Mouse (Mus musculus): ENCODE results near the gene Ubr7.
A peak's percentile ranks its signal among the peaks of the same experiment; 100 is the strongest.

Ubr7 gene

DNA sequence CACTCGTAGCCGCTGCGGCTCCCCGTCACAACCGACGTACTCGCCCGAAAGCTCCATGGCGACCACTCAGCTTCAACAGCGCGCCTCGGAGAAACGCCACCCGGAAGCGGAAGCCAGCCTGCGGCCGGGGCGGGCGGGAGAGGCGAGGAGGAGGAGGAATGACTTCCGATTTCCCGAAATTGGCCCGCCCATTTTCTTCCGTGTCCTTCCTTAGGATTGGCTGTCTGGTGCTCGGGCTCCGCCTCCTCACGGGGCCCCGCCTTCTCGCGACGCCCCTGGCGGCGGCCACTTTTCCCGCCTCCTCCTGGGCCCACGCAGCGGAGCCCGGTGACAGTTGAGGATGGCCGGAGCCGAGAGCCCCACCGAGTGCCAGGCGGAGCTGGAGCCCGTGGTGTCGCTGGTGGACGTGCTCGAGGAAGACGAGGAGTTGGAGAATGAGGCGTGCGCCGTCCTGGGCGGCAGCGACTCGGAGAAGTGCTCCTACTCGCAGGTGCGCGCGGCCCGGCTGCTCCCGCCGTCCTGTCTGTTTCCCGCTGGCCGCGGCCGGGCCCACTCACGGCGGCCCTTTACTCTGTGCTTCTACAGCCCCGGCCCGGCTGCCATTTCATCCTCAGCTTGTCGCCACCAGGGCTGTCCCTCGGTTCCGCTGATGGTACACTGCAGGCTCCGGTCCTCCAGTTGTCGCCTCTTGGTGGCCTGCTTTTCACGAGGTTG, at the start of gene Ubr7, which contains the start of the genes Gm28051 and Gon7:
Gene Ubr7, plus strand, starts transcription at position 279 of the 714 bp plus-strand sequence.
Gene Gm28051, minus strand, starts transcription at position 77 of the 714 bp plus-strand sequence.
Gene Gon7, minus strand, starts transcription at position 115 of the 714 bp plus-strand sequence.
- DNase-seq, result peak; percentile 98

DNA sequence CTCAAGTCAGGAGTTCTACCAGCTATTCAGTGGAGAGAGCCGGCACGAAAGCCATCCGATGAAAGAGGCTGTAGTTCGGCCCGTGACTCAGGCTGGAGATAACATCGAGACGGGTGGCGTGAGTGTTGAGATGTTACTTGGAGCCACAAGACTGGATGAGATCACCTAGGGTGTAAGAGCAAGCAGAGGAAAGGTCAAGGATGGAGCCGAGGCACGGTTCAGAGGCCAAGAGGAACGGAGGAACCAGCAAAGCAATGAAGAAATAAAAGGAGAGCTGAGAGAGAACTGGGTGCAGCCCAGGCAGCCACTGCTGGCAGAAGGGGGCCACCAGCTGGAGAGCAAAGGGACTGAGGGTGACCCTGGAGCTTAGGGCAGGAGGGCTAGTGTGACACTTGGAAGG, 49.5 kb upstream of the Ubr7 start:
- DNase-seq, result no peak

DNA sequence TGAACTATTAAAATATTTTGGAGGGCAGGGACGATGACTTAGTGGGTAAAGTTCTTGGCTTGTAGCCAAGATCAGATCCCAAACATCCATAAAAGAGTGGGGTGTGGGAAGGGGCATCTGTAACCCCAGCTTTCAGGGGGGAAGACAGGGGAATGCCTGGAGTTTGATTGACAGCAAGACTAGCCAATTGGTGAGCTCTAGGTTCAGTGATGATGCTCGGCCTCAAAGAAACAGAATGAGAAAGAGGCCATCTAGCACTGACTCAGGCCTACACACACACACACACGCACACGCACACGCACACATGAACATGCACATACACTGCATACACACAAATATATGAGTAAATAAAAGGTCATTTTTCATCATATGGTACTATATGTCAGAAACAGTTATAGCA, 47.9 kb upstream of the Ubr7 start:
- no peak for DNase-seq

GRCm38 (mm10) chr12:102710851-102711375, 46.9 kb upstream of the Ubr7 start:
- DNase-seq, result no peak

DNA sequence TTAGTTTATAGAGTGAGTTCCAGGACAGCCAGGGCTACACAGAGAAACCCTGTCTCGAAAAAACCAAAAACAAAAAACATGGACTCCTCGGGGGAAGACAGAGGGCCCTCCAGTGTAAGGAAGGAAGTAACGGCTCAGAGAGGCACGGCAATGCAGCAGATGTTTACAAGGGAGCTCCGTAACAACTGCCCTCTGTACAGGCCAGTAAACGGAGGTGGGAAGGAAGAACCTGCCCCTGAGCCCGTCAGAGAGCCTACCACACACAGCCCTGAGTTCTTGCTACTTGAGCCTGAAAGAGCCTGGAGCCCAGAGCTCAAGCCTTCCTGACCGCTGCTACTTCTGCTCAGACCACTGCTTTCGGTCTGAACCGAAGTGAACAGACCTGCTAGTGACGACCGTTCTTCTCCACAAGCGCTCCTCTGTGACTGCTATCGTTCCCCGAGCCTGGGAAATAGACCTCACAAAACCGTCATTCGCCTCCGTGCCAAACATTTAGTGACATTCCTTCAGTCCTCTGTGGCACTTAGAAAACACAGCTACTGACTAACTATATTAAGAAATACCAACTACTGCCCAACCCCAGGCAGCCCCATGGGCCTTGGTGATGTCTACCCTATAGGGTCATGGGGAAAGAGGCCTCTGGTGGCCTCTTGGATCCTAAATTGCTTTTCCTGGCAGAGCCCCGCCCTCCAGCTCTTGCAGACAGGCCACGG, 44.5 kb upstream of the Ubr7 start:
- DNase-seq, result no peak

DNA sequence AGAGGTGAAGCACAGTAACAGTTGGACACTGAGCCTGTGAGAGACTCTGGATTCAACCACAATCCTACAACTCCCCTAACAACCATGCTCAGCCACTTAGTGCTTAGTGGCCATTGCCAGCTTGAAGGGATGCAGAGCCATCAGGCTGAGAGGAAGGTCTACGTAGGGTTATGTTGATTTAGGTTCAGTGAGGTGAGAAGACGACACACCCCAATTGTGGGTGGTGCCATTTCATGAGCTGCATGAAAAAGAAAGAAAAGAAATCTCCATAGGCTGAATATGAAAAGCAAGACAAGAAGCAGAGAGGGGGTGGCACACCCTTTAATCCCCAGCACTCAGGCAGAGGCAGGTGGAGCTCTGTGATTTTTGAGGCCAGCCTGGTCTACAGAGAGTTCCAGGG, 43.7 kb upstream of the Ubr7 start:
- DNase-seq, result no peak

GRCm38 (mm10) chr12:102714654-102715395, 42.9 kb upstream of the Ubr7 start:
- no peak for DNase-seq

DNA sequence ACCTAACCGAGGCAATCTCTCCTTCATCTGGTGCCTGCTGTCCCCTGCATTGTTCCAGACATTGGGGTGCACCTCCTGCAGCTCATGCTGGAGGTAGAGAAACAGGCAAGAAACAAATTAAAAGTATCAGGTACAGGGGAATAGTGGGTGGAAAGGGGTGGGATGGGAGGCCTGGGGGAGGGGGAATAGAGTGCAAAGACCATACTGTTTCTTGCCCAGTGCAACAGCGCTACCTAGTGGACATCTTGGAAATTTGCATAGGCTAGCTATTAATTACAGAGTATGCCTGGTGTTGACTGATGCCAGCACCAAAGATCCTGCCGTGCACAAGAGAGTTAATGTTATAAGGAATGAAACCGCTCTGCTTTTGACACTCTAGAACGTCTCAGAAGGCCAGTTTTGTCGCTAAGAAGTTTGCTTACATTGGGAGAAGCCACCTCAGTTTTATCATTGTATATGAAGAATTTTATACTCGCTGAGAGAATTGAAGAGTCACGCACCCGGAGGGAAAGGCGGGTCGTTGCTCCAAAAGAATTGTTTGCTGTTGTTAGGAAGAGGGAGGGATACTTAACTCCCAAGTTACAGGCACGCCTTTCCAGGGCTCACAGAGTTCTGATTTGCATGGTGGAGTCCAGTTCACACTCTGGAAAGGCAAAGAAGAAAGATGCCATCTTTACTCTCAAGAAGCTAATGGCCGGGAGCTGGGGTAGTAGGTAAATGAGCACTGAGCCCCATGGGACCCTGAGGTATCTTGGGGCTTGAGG, 38.0 kb upstream of the Ubr7 start:
- peak; percentile 63 for DNase-seq

DNA sequence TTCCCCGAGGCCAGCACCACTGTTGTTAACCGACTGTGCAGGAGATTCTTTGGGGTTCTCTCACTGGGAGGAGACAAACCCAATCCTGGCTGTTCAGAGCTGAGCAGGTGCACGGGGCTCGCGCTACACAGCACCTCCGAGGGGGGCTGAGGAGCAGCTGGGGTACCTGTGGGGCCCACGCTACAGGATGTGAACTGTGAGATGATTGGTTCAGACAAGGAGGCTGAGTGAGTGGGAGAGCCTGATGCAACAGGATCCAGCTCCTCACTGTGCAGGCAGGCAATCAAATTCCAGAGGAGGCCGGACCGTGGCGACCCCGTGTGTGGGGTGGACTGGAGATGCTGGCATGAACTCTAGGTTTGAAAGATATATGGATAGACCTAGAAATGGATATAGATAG, 35.3 kb upstream of the Ubr7 start:
- DNase-seq, result no peak

- DNase-seq, result no peak
These were observed 34.8 kb upstream of the Ubr7 start for GRCm38 (mm10) chr12:102722966-102723365.

GRCm38 (mm10) chr12:102723861-102724260, 33.9 kb upstream of the Ubr7 start:
- DNase-seq, result no peak

DNA sequence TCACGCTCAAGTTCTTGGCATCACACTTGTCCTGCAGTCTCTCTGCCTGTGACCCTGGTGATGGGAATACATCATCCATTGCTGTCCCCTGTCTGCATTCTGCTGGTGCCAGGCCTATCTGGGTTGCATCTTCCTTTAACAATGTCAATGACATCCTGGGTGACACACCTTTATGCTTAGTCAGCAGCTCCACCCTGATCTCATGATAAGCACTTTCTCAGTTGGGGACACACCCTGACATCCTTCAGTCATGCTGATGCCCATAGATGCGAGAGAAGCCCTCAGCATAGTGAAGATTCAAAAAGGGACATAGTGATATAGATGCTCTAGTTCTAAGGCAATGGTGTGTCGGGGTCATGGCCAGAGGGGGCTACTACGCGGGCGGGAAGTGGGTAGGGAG, 32.6 kb upstream of the Ubr7 start:
- no peak for DNase-seq

GRCm38 (mm10) chr12:102725761-102726175, 32.0 kb upstream of the Ubr7 start:
- no peak for DNase-seq

GRCm38 (mm10) chr12:102729855-102730797, 27.6 kb upstream of the Ubr7 start:
- DNase-seq, result peak; percentile 78

DNA sequence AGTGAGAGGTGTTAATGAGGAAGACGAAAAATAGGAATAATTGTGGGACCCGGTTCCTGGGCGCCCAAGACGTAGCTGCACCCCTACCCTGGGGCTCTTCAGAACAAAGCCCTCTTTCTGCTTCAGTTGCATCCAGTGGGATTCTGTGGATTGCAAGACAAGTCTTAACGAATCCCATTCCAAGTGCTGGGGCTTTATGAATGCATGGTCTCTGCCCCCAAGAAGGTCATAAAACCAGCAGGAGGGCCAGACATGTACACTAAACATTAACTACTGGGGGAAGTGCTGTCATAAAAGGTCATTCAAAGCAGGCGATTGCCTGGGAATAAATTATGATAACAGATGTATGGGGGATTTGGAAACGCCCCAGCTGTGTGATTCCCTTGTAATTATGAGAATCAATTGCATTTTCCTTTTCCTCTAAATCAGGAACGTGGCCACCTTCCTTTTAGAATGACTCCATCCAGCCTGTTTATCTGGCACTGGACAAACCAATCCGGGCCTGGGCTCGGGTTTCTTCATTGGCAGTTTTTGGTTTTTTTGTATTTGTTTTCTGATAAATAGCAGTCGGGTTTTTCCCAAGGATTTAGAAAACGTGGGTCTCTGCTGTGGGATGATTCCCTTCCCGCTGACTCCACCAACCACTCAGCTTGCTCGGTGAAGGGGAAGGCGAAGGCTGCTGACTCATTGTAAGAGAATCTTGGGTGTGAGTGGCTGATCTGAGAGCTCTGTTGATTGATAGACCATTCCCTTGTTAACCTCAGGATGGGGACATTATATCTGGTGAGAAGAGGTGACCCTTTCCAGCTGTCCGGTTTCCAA, 26.8 kb upstream of the Ubr7 start:
- DNase-seq, result no peak

DNA sequence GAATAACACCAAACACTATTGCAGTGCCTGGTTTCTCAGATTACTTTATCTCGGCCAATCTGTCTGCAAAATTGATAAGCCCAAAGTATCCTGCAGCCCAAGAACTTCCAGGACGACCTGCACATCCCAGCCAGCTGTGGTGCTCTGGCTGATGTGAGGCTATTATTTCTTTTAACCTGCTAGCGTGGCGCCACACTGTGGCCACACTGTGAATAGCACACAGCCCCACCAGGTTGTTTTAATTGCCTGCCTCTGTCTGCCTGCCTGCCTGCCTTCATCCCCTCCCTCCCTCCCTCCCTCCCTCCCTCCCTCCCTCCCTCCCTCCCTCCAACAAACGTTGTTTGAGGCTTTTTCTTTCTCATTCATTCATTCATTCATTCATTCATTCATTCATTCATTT, 24.4 kb upstream of the Ubr7 start:
- peak; percentile 76 for DNase-seq

DNA sequence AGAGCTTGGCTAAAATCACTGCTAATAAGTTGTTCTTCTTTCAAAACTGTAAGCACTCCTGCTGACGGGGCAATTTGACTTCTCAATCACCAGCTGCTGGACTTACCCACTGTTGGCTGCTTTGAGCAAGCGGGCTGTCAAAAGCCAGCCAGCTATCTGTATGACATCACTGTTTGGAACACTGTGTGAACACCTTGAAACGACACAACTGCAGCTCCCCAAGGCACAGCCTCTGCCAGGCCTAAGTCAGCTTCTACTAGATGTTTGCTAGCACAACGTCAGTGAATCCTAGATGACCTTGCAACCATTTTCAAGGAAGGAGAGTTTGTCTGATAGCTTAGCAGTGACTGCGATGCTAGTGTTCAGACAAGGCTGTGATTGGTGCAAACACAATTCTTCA, 18.7 kb upstream of the Ubr7 start:
- DNase-seq, result no peak

GRCm38 (mm10) chr12:102740285-102740684, 17.5 kb upstream of the Ubr7 start:
- no peak for DNase-seq

GRCm38 (mm10) chr12:102742056-102742455, 15.7 kb upstream of the Ubr7 start:
- DNase-seq, result no peak

- no peak for DNase-seq
These were observed 14.7 kb upstream of the Ubr7 start for GRCm38 (mm10) chr12:102743036-102743588.

All from lung, postnatal 10 days (tissue).